Mouse (Mus musculus) T-helper 17 cell (primary cell): Measurements from ENCODE around the gene Epb41l4b.

Source experiments
- in situ Hi-C, 2 experiments: fragments of 300-600 bp; cut with MboI, MseI; formaldehyde crosslinking; loops; 1 replicate in 1 of 2; 2 replicates in 1 of 2; pipeline ENCODE4 v1.15.1; 2025; ENCODE audit warnings: high pct_unique_total_duplicates in 2 of 2

Epb41l4b gene

DNA sequence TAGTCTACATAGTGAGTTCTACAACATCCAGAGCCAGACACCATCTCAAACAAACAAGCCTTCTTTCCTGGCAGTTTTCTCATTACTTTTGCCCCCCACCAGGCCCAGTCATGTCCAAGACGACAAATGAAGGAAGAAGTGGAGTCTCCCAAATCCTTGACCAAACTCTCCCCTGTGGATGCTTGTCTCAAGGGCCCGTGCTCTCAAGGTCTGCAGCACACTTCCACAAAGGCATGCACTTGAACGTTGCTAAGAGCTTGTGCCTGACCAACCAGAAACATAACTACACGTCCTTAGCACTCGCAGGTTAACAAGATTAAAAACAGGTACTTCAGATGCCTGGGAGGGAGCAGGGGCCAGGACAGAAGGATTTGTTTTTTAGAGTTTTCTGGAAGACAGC lies 75.4 kb downstream of the Epb41l4b start:
- in situ Hi-C loops: no loop called here

DNA sequence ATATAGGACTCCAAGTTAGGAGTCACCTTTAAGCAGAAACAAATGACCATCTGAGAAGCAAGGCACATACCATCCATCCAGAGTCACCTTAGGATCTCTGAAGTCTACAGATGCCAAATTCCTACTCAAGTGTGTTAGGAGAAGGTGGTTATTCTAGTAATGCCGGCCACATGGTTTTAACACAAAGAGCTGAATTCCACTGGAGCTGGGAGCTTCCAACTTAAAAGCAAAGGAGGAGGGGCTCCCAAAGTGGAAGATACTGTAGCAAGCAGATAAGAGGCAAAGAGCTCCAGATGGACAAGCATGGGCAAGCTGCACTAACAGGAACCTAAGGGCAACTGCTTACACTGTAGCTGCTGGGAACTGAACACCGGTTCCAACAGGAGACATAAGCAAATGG lies 76.3 kb downstream of the Epb41l4b start:
- in situ Hi-C loops: no loop called here

DNA sequence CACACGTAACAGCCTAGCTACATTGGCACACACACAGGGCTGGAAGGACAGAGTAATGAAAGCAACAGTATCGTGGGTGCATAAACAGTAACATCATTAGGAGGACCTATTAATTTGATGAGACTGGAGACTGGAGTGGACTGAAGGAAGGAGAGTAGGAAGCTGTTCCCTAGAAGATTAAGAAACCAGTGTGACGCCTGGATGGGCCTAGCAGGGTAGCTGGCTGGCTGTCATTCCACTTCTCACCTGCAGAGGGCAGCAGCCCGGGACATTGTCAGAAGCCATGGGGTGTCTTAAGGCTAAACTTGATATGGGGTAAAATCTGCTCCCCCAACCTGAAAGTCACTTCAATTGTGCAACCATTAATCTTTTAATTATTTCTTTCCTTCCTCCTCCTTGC lies 78.0 kb downstream of the Epb41l4b start:
- in situ Hi-C loops: no loop called here

DNA sequence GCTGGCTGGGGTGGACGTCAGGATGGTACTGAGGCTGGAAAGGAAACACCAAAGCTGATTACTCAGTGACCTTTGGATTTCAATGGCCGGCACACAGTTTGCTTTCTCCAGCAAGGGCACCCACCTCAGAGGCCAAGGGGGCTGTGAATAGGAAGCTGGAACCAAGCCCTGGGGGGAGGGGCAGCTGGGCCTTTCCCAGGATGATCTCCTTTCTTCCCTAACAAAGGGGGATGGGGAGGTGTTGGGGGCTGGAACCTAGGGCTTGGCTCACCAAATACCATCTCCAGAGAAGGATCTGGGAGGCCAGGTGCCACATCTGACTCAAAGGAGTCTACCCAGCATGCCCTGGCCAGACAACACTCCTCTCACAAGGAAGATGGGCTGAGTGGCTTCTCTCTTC lies 78.4 kb downstream of the Epb41l4b start:
- in situ Hi-C loops: no loop called here

DNA sequence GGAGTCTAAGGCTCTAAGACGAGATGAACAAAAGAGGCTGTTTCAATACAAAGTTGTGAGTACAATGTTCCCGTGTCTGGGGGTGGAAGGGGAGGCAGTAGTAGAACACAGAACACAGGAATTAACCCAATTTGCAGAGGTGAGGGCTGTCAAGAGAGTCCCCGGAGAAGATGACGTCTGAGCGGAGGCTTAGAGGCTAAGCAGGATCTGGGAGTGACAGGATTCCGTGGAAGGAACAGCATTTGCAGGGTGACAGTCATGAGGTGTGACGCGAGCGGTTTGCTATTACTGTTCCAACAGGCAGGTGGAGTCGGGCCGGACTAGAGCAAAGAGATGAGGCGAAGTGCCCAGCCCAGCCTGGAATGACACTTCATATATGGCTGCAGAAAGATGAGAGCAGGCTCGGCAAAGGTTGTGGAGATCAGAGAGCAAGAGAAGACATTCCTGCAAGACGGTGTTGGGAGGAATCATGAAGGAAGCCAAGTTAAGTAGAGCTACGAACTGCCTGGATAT lies 82.9 kb downstream of the Epb41l4b start:
- in situ Hi-C loops: no loop called here

DNA sequence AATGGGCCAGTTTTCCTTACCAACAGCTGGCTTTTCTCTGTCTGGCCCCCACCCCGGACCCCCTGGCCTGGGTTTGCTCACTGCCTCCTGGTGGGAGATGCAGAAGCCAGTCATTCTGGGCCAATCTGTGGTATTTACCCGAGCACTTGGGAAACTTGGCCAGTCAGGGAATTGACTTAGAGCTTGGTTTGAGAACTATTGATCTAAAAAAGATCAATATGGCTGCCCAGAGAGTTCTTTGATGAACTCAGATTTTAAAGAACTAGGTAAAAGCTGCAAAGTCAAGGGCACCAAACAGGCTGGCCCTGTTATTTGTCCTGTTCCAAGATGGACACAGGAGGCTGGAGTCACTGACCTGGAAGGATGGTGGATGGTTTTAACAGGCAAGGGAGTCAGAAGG lies 84.6 kb downstream of the Epb41l4b start:
- in situ Hi-C loops: no loop called here

DNA sequence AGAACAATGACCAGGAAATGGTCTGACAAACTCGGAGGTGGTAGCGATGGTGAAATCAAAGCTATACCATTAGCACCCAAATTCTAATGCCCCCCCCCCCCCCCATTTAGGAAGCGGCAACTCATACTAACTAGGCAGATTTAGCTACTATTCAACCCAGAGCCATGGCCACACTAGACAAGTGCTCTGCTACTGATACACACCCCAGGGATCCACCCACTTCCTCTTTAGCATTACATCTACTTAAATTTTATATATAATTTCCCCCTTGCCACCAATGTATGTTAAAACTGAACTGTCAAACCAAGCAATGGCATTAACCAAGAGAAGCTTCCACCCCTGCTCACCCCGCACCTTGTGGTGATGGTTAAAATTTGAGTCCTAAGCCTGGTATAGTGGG lies 85.6 kb downstream of the Epb41l4b start:
- in situ Hi-C loops: no loop called here

DNA sequence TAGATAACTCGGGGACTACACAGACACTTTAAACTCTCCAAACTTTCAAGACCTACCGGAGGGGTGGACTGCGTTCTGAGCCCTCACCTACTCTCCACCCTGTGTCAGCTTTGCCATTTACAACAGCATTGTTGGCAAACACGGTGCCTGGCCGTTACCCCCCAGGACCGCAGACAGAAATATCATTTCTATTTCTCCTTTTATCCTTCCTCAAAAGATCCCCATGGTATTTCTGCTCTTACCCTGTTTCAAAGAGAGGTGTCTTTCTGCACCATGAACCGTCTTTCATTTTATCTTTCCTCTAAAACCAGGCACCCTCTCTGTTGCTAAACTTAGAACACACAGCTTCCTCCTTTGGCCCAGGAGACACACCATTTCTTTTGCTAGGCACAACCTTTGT lies 87.6 kb downstream of the Epb41l4b start:
- in situ Hi-C loops: no loop called here

DNA sequence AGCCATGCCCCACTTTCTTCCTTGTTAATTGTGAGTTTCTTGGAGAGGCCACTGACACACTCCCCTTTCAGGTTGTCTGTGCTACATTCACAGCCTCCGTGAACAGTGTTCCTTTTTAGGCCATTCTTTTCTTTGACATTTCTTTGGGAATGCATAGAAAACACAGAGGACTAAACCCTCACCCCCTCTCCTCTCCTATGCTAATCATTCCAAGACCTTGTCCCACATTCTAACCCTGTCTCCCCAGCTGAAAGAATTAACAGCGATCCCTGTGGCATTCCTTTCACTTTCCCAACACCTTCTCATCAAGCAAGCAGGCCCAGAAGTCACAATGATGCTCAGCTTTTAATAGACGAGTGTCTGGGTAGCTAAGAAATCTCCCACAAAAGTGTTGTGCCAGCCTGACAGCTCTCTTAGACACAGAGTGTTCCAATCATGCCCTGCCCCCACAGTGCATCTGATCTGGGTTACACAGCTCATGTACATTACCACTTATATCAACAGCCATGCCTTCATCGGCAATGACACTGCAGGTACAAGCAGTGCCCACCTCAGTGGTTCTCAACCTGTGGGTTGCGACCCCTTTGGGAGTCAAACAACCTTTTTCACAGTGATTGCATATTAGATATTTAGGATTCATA lies 93.8 kb downstream of the Epb41l4b start:
- in situ Hi-C loops: no loop called here

DNA sequence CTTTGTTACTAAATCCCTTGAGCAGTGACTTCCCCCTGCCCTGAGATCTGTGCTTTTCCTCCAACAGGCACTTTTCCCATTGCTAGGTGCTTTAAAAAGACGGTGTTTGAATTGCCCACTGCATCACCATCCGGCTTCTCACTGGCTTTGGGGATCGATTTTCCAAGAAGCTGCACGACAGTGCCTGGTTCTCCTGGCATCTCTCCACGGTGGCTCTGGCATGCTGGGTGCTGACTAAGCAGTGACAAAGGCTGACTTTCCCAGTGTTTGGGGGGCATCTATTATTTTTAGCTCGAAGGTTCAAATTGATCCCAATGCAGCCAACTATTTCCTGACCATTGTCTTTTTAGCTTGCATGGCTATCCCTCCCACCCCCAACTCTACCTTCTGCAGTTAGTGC lies 94.7 kb downstream of the Epb41l4b start:
- in situ Hi-C loops: no loop called here

DNA sequence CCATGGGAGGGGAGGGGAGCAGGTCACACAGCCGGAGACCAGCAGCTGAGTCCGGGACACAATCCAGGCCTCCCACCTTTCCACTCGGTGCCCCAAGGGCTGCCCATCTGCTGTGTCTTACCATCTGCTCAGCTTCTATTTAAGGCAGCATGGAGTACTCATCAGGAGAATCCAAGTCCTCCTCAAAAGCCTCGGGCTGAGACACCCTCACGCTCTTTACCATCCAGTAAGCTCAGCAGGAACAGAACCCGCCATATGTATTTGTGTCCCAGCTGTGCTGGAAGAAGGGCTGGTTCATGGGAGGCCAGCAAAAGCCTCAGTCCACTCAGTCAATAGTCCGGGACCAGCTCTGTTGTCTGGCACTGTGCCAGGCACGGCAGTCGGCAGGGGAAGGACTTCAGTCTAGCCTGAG lies 97.1 kb downstream of the Epb41l4b start:
- in situ Hi-C loops: no loop called here

DNA sequence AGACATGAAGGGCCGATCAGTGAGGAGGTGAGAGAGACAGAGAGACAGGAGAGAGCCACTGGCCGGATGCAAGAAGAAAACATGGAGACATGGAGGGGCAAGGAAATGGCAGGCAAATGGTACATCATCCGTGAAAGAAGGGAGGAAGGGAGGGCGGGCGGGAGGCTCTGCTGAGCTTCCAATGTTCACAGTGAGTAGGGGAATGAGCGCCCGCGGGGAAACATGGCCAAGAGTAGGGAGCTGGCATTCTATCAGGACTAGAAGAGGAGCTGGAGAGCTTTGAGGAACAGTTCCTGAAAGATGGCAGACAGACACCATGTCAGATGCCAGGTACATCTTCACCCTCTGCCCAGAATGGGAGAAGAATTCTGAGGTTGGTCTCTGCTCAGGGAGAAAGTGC lies 99.6 kb downstream of the Epb41l4b start:
- in situ Hi-C loops: no loop called here

DNA sequence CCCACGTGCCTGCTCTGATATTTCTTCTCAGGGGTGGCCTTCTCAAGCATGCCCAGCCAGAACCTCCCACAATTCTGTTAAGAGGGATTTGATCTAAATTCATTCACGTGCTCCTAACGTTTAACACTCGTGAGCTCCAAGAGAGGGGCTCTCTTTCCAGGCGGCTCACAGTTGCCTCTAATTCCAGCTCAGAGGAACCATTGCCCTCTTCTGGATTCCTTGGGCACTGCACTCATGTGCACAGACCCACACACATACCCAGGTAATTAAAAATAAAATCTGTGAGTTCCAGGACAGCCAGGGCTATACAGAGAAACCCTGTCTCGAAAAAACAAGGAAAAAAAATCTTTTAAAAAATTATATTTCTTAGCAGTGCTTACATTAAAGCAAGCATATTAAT lies 101.6 kb downstream of the Epb41l4b start:
- in situ Hi-C loops: no loop called here

DNA sequence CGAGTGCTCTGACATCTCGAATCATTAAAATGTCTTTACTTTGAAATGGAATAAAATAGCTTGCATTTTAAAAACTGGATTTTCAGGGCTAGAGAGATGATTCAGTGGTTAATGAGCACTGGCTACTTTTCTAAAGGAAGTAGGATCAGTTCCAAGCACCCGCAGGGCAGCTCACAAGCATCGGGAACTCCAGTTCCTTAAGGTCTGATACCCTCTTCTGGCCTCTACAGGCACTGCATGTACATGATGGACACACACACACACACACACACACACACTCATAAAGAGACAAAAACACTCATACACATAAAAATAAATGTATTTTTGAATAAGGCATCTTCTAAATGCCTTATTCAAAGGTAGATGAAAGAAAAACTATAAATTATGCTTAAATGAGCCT lies 102.0 kb downstream of the Epb41l4b start:
- in situ Hi-C loops: no loop called here

DNA sequence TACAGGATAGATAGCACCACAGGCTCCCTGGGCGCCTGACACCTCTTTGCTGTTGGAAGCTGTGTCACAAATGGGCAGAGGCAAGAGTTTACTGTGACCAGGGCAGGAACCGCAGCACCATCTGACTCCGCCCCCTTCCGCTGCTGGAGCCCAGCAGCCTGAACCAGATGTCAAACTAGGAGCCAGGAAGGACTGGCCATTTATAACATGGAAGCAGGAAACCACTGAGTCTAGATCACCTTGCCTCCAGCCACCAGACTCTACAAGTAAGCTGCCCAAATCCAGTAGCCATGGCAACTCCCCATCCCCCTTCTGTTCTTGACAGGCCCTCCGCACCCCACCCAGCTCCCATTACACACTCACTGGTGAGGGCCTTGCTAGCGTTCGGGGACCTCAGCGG lies 102.8 kb downstream of the Epb41l4b start:
- in situ Hi-C loops: no loop called here

DNA sequence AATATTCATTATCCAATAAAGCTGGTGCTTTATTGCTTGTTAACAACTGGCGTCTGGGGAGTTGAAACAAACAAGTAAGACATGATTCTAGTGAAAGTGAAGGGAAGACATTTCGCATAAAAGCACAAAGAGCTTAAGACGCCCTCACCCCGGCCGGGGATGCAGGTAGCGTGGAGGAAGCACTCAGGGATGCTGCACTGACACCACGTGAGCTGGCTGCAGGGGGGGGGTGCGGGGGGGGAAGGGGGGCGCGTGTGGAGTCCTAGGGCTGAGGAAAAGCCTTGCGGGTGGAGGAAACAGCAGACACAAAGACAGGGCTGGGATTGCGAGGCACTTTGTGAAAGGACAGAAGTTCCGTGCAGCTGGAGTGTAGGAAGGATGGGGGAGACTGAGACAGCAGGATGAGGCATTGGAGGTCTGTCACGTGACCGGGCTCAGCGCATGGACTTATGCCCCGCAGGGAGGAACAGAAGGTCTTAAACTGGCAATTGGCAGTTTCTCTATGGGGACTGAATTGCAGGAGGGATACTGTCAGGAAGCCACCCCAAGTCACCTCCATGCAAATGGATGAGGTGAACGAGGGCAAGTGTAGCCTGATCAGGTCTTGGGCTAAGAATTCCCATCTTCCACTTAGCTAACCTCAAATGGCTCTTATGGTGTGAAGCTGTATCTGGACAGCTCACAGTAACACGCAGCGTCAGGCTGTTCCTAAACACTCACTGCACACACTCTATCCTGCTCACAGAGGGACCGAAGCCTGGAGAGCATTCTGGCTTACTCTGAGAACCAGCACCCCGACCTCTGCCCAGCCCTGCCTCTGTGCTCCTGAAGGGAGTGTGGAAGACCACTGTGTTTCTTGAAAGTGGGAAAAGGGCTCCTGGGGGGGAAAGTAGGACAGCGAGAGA lies 103.9 kb downstream of the Epb41l4b start:
- in situ Hi-C loops: no loop called here

DNA sequence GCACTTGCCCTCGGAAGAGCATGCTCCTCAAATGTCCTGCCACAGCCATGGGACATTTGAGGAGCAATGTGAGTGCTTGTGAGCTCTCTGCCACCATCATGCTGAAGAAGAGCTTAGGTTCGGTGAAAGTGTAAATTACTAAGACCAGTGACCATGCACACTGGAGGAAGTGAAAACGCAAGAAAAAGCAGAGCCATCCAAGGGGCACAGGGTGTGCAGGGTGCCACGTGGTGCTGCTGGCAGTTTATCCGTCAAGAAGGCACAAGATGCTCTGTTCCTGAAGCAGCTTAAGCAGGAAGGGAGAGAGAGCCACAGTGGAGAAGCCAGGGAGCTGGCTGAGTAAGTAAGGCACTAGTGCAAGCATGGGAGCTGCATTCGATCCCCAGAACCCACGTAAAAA lies 105.7 kb downstream of the Epb41l4b start:
- in situ Hi-C loops: no loop called here

DNA sequence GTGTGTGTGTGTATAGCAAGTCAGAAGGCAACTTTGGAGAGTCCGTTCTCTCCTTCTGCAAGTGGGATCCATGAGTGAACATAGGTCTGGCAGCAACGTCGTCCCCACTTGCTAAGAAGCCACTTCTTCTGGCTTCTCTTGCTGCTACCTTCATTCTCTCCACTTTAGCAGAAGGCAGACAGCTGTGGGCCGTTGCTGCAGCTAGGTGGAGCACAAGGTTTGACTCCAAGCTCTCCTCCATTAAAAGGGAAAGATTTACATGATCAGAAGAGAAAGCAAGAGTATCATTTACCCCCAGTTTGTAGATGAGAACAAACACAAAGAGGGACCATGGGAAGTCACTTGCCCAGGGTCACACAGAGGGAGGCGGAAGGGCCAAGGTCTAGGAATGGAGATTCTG lies 109.1 kb downstream of the Epb41l4b start:
- in situ Hi-C loops: no loop called here

DNA sequence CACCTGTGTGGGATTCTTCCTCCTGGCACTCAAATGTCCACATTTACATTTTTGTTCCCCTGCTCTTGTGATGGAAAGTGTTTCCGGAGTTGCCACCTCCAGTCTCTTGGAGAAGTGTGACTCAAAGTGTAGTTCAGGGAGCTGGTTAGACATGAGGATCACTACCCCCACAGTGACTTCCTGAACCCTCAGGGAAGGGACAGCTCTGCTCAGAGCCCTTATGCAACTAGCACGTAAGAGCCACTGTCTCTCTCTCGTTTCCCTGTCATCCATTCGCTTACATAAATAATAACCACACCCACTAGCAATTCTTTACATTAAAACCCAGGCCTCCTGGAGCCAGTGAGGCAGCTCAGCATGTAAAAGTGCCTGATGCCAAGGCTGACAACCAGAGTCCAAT lies 111.8 kb downstream of the Epb41l4b start:
- in situ Hi-C loops: no loop called here

DNA sequence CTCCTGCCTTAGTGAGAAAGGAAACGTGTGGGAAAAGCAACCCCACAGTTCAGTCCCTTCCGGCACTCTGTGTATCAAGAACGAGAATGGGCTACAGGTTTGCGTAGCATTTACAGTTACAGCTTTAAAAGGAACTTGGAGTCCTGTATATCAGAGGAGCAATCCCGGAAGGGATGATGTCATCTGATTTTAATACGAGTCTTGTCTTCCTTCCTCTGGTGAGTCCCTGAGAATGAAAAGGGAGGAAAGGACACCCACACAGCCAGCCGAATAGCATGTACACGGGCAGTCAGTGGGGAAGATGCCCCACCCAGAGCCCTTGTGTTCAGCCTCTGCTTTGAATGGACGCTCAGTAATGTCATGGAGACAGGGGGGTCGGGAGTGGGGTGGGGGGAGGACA lies 115.3 kb downstream of the Epb41l4b start:
- in situ Hi-C loops: no loop called here

DNA sequence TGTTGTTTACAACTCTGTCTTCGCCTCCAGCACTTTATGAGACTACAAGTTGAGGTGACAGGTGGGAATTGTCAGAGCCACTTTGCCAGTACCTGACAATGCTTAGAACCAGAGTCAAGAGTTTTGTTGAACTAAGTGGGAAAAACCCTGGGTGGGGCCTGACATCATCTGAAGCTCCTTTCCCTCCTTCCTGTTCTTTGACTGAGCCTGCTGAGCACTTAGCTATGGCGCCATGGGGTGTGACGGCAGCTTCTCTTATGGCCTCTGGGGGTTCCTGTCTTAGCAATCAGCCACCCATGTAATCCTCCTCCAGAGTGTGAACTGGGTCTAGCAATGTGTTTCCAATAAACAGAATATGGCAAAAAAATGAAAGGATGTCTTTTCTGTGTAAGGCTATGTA lies 119.7 kb downstream of the Epb41l4b start:
- in situ Hi-C loops: no loop called here

DNA sequence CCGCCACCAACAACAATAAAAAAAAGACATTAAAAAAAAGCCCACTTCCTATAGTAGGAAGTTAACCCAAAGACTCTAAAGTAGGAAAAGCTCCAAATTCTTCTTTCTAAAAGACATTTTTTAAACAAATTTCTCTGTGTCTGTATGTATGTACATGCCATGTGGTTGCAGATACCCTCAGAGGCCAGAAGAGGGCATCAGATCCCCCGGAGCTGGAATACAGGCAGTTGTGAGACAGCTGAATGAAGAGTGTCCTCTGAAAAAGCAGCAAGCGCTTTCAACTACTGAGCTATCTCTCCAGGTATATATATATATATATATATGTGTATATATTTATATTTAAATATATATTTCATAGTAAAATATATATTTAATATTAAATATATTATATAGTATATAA lies 121.9 kb downstream of the Epb41l4b start:
- in situ Hi-C loops: no loop called here

DNA sequence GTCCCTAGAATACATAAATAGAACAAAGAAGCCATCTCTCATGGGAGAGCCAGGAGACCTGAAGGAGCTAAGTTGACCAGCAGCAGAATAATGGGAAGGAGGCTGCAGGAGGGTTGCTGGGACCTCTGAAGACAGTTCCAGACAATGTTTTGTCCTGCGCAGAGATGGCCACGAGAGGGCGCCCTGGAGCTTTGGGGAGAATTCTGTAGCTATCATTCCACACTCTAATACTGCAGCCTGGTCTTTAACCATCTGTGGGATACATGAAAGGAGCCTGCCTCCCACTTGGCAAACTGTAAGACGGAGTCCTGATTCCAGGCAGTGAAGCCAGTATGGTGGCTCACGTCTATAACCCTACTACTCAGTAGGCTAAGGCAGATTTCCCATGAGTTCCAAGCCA lies 126.0 kb downstream of the Epb41l4b start:
- in situ Hi-C loops: loop anchor here in 1 of 2 experiments (5.0 kb wide), 1 partner anchor 130 kb away; no protein-coding TSS in a partner anchor
